Mouse (Mus musculus) CH12.LX (cell line): Measurements from ENCODE around the gene Gli2. TPM values are rescaled to one million over a fixed set of nuclear protein-coding genes. Genes with fewer than 3 reads are reported as not detected.

Experiments
- DNase-seq: peaks from one replicate; pipeline ENCODE4 v3.0.0-alpha.2; 2013; ENCODE audit errors: extremely low read depth
- H3K27ac ChIP-seq: 2 replicates; pipeline ENCODE4 v1.5.1; 2012; ENCODE audit warnings: low read depth, mild to moderate bottlenecking, control low read depth, moderate library complexity; ENCODE audit not compliant: insufficient read depth
- H3K27me3 ChIP-seq: replicated peaks from 2 replicates; pipeline ENCODE3; 2012; ENCODE audit warnings: inconsistent platforms
- H3K36me3 ChIP-seq, 2 experiments: replicated peaks in 1 of 2; 2 replicates each; pipeline versions ENCODE3 to v1.6.1; 2012; ENCODE audit warnings: inconsistent platforms in 1 of 2, low read length in 1 of 2, mild to moderate bottlenecking in 1 of 2, mixed read lengths in 1 of 2, moderate library complexity in 1 of 2; ENCODE audit not compliant: control insufficient read depth in 1 of 2, insufficient read depth in 1 of 2
- H3K4me1 ChIP-seq, 2 experiments: 2 replicates each; pipeline ENCODE4 v1.6.1; 2012; ENCODE audit warnings: inconsistent platforms in 1 of 2, moderate library complexity in 1 of 2; ENCODE audit not compliant: insufficient read depth in 2 of 2, control insufficient read depth in 1 of 2
- H3K4me2 ChIP-seq: 2 replicates; pipeline ENCODE4 v1.6.1; 2012; ENCODE audit warnings: low read depth, mild to moderate bottlenecking, control low read depth; ENCODE audit not compliant: poor library complexity, insufficient read depth, severe bottlenecking
- H3K4me3 ChIP-seq, 3 experiments: fragments of 150-350 bp in 1 of 3; sonication (generic) in 1 of 3; replicated peaks in 1 of 3; 2 replicates each; pipeline versions ENCODE3 to v1.5.1; 2011 to 2012; ENCODE audit warnings: low read depth in 2 of 3, low read length in 2 of 3, mild to moderate bottlenecking in 2 of 3, moderate library complexity in 2 of 3, control low read depth in 1 of 3, improper control_type of control experiment in 1 of 3, inconsistent platforms in 1 of 3, mixed read lengths in 1 of 3; ENCODE audit not compliant: poor library complexity in 1 of 3
- H3K79me2 ChIP-seq: replicated peaks from 2 replicates; pipeline ENCODE4 v1.6.1; 2012; ENCODE audit warnings: mild to moderate bottlenecking, moderate library complexity; ENCODE audit not compliant: control insufficient read depth, poor library complexity, insufficient read depth, severe bottlenecking; ENCODE audit errors: extremely low read depth
- H3K9ac ChIP-seq: 2 replicates; pipeline ENCODE4 v1.6.1; 2012; ENCODE audit warnings: low read depth, mild to moderate bottlenecking, control low read depth, moderate library complexity; ENCODE audit not compliant: insufficient read depth
- H3K9me3 ChIP-seq: replicated peaks from 2 replicates; pipeline ENCODE3; 2012; ENCODE audit warnings: low read length, inconsistent platforms, mixed read lengths
- CTCF ChIP-seq, 2 experiments: IDR thresholded peaks in 1 of 2; conservative IDR thresholded peaks in 1 of 2; 2 replicates each; pipeline ENCODE4 v1.5.1; 2011 to 2012; ENCODE audit warnings: low read depth in 2 of 2, low read length in 2 of 2, improper control_type of control experiment in 1 of 2, inconsistent platforms in 1 of 2, mild to moderate bottlenecking in 1 of 2, moderate library complexity in 1 of 2
- E2F4 ChIP-seq: IDR thresholded peaks from 2 replicates; pipeline ENCODE4 v1.6.1; 2011; ENCODE audit warnings: low read depth, low read length, improper control_type of control experiment; ENCODE audit not compliant: insufficient replicate concordance
- EP300 ChIP-seq: IDR thresholded peaks from 2 replicates; pipeline ENCODE4 v1.6.1; 2011; ENCODE audit warnings: low read length, improper control_type of control experiment
- JUN ChIP-seq: IDR thresholded peaks from 2 replicates; pipeline ENCODE4 v1.6.1; 2011; ENCODE audit warnings: low read depth, mild to moderate bottlenecking, low read length, improper control_type of control experiment, moderate library complexity; ENCODE audit not compliant: insufficient read depth
- MAFK ChIP-seq: IDR thresholded peaks from 2 replicates; pipeline ENCODE4 v1.6.1; 2011; ENCODE audit warnings: low read length, improper control_type of control experiment; ENCODE audit not compliant: insufficient replicate concordance
- MAX ChIP-seq: IDR thresholded peaks from 2 replicates; pipeline ENCODE4 v1.6.1; 2011; ENCODE audit warnings: low read length, improper control_type of control experiment
- MAZ ChIP-seq: IDR thresholded peaks from 2 replicates; pipeline ENCODE4 v1.6.1; 2012; ENCODE audit warnings: low read depth, mild to moderate bottlenecking, inconsistent platforms, low read length, improper control_type of control experiment, moderate library complexity
- MEF2A ChIP-seq: IDR thresholded peaks from 2 replicates; pipeline ENCODE4 v1.6.1; 2014; ENCODE audit warnings: low read depth, mild to moderate bottlenecking, inconsistent platforms, low read length, improper control_type of control experiment, borderline replicate concordance
- NELFE ChIP-seq: IDR thresholded peaks from 2 replicates; pipeline ENCODE4 v1.6.1; 2011; ENCODE audit warnings: low read depth, low read length, improper control_type of control experiment
- NRF1 ChIP-seq: IDR thresholded peaks from 2 replicates; pipeline ENCODE4 v1.6.1; 2014; ENCODE audit warnings: low read depth, mild to moderate bottlenecking, inconsistent platforms, low read length, improper control_type of control experiment, moderate library complexity
- POLR2AphosphoS2 ChIP-seq: IDR thresholded peaks from 2 replicates; pipeline ENCODE4 v1.6.1; 2011; ENCODE audit warnings: low read depth, low read length, improper control_type of control experiment
- RAD21 ChIP-seq: IDR thresholded peaks from 2 replicates; pipeline ENCODE4 v1.6.1; 2011; ENCODE audit warnings: low read depth, mild to moderate bottlenecking, low read length, improper control_type of control experiment, moderate library complexity
- UBTF ChIP-seq: IDR thresholded peaks from 2 replicates; pipeline ENCODE4 v1.6.1; 2012; ENCODE audit warnings: low read depth, mild to moderate bottlenecking, inconsistent platforms, low read length, improper control_type of control experiment, moderate library complexity
- ZC3H11A ChIP-seq: IDR thresholded peaks from 2 replicates; pipeline ENCODE4 v1.6.1; 2012; ENCODE audit warnings: low read depth, mild to moderate bottlenecking, inconsistent platforms, low read length, improper control_type of control experiment
- ZNF384 ChIP-seq: IDR thresholded peaks from 2 replicates; pipeline ENCODE4 v1.6.1; 2012; ENCODE audit warnings: low read depth, low read length, improper control_type of control experiment, inconsistent platforms
- dilution Hi-C: fragments of 300-500 bp; cut with MboI; formaldehyde crosslinking; loops from 2 replicates; pipeline ENCODE4 v1.14.3; 2020; ENCODE audit warnings: low sequenced_read_pairs; ENCODE audit not compliant: extremely low pct_unique_long_range_greater_than_20kb, extremely low pct_ligation_motif_present
- in situ Hi-C: fragments of 300-500 bp; cut with MboI; formaldehyde crosslinking; loops from 3 replicates; pipeline ENCODE4 v1.14.3; 2019; ENCODE audit warnings: low sequenced_read_pairs, low pct_ligation_motif_present, low pct_unique_long_range_greater_than_20kb, mixed read lengths
- polyA plus RNA-seq: library from polyadenylated mRNA; unstranded; fragments of >175 nt; gene quantifications from 2 replicates; pipeline ENCODE4 v1.2.1, GENCODE M21; 2012; ENCODE audit warnings: low read depth; ENCODE audit not compliant: insufficient read length
- total RNA-seq, 2 experiments: library from RNA; depleted of rRNA; stranded (reverse); fragments of 300-350 nt in 1 of 2; fragments of >200 nt in 1 of 2; gene quantifications; 2 replicates each; pipeline ENCODE4 v1.2.3; 2012 to 2014

The Gli2 gene
- total and polyA plus RNA-seq, 3 experiments, result not detected

GRCm38 (mm10) chr1:119085771-119086170, 32.4 kb upstream of the Gli2 start:
- DNase-seq, result no peak
- dilution Hi-C loops, result no loop called here
- in situ Hi-C loops, result loop anchor here (25.0 kb wide), 1 partner anchor 402 kb away; no protein-coding TSS in a partner anchor

GRCm38 (mm10) chr1:119083468-119083921, 30.1 kb upstream of the Gli2 start:
- Histone ChIP-seq H3K27ac (no peak overlapping the region), H3K36me3 (no peaks in the 10 kb centered on the region), H3K9ac (no peak overlapping the region), H3K4me2 (no peak overlapping the region), H3K27me3 (no peaks in the 10 kb centered on the region), H3K79me2 (no peaks in the 10 kb centered on the region), H3K9me3 (peaks cover 87% of the 10 kb centered on the region), H3K4me3 (no peak overlapping the region), H3K4me1 (no peaks in the 10 kb centered on the region)
- dilution Hi-C loops, result no loop called here
- TF ChIP-seq MEF2A, result no peak
- TF ChIP-seq NELFE, result no peak
- no peak for TF ChIP-seq MAZ
- TF ChIP-seq POLR2AphosphoS2, result no peak
- TF ChIP-seq CTCF (conservative IDR thresholded peaks at IDR 0.05 in 1 of 2, IDR thresholded peaks at IDR 0.05 in 1 of 2; ENCODE audit: low read depth in 2 of 2, low read length in 2 of 2), result no peak
- no peak for TF ChIP-seq EP300
- no peak for TF ChIP-seq ZC3H11A
- TF ChIP-seq MAX, result no peak
- no peak for TF ChIP-seq ZNF384
- no peak for TF ChIP-seq RAD21
- no peak for TF ChIP-seq MAFK
- no peak for TF ChIP-seq UBTF
- no peak for TF ChIP-seq NRF1
- TF ChIP-seq JUN, result no peak
- DNase-seq, result no peak
- in situ Hi-C loops, result loop anchor here (25.0 kb wide), 1 partner anchor 404 kb away; no protein-coding TSS in a partner anchor

More at GRCm38 (mm10) chr1:119085771-119086170, 32.4 kb upstream of the Gli2 start:
- no peak overlapping the region for H3K9ac ChIP-seq
- no peaks in the 10 kb centered on the region for H3K27me3 ChIP-seq
- H3K36me3 ChIP-seq, result no peaks in the 10 kb centered on the region
- H3K4me1 ChIP-seq, result no peaks in the 10 kb centered on the region
- H3K9me3 ChIP-seq, result peaks cover 88% of the 10 kb centered on the region
- no peak for TF ChIP-seq E2F4
- no peak for TF ChIP-seq UBTF
- H3K4me3 ChIP-seq, result no peak overlapping the region
- H3K79me2 ChIP-seq, result no peaks in the 10 kb centered on the region
- no peak overlapping the region for H3K4me2 ChIP-seq
- no peak overlapping the region for H3K27ac ChIP-seq
